Mouse (Mus musculus): Measurements from ENCODE around the gene Tph2. TPM values are rescaled to one million over a fixed set of nuclear protein-coding genes. Genes with fewer than 3 reads are reported as not detected.

Tph2 gene
- polyA plus RNA-seq, 1 experiment from 2014 or later, result 0.60 TPM

- Histone ChIP-seq H3K9ac (no peak overlapping the region), H3K27ac (replicated peaks) (no peak overlapping the region), H3K9me3 (no peaks in the 10 kb centered on the region), H3K4me3 (no peak overlapping the region), H3K27me3 (no peaks in the 10 kb centered on the region), H3K4me1 (replicated peaks) (peaks cover 25% of the 10 kb centered on the region), H3K36me3 (no peaks in the 10 kb centered on the region), H3K4me2 (peak overlapping the region; percentile 23)
- WGBS, result 39% methylated on average over 12 of the region's 12 CpGs
- ATAC-seq (ENCODE audit: low read depth), result no peak
Observed at GRCm38 (mm10) chr10:115175591-115175991, 9.2 kb downstream of the Tph2 start.

- Histone ChIP-seq H3K4me2 (no peak overlapping the region), H3K4me1 (replicated peaks) (peaks cover 33% of the 10 kb centered on the region), H3K4me3 (no peak overlapping the region), H3K9ac (no peak overlapping the region), H3K36me3 (no peaks in the 10 kb centered on the region), H3K27me3 (no peaks in the 10 kb centered on the region), H3K9me3 (no peaks in the 10 kb centered on the region), H3K27ac (replicated peaks) (no peak overlapping the region)
- no peak for ATAC-seq (ENCODE audit: low read depth)
- WGBS, result 83% methylated on average over 10 of the region's 10 CpGs
Observed at GRCm38 (mm10) chr10:115173336-115173735, 11.5 kb downstream of the Tph2 start.

- Histone ChIP-seq H3K27ac (replicated peaks) (peak overlapping the region; percentile 23; the same call in 1 of the 2 replicates), H3K9ac (no peak overlapping the region), H3K9me3 (no peaks in the 10 kb centered on the region), H3K27me3 (no peaks in the 10 kb centered on the region), H3K4me3 (no peak overlapping the region), H3K4me1 (replicated peaks) (peaks cover 33% of the 10 kb centered on the region), H3K4me2 (no peak overlapping the region), H3K36me3 (no peaks in the 10 kb centered on the region)
- WGBS, result 45% methylated on average over 8 of the region's 8 CpGs
- peak; percentile 64; the same call in 1 of the 2 replicates for ATAC-seq (ENCODE audit: low read depth)
Observed at GRCm38 (mm10) chr10:115171351-115171818, 13.4 kb downstream of the Tph2 start.

GRCm38 (mm10) chr10:115170496-115171350 lies 14.1 kb downstream of the Tph2 start:
- Histone ChIP-seq H3K9me3 (no peaks in the 10 kb centered on the region), H3K4me3 (no peak overlapping the region), H3K4me1 (replicated peaks) (peaks cover 29% of the 10 kb centered on the region), H3K4me2 (no peak overlapping the region), H3K27me3 (no peaks in the 10 kb centered on the region), H3K9ac (no peak overlapping the region), H3K36me3 (no peaks in the 10 kb centered on the region), H3K27ac (replicated peaks) (0 out of 2 replicates have a peak overlapping the region, but pooled peaks have one; percentile 23)
- ATAC-seq (ENCODE audit: low read depth), result no peak
- 87% methylated on average over 7 of the region's 7 CpGs for WGBS

GRCm38 (mm10) chr10:115169410-115169809 lies 15.4 kb downstream of the Tph2 start:
- H3K9ac ChIP-seq, result no peak overlapping the region
- H3K4me3 ChIP-seq, result no peak overlapping the region
- peak overlapping the region; percentile 21; the same call in 1 of the 2 replicates for H3K4me2 ChIP-seq
- no peak overlapping the region for H3K27ac ChIP-seq (replicated peaks)
- no peaks in the 10 kb centered on the region for H3K9me3 ChIP-seq
- H3K4me1 ChIP-seq (replicated peaks), result peaks cover 22% of the 10 kb centered on the region
- ATAC-seq (ENCODE audit: low read depth), result peak; percentile 55
- WGBS, result 15% methylated on average over 9 of the region's 9 CpGs
- no peaks in the 10 kb centered on the region for H3K27me3 ChIP-seq
- no peaks in the 10 kb centered on the region for H3K36me3 ChIP-seq

GRCm38 (mm10) chr10:115160289-115160688 lies 24.5 kb downstream of the Tph2 start:
- Histone ChIP-seq H3K4me3 (no peak overlapping the region), H3K9ac (no peak overlapping the region), H3K4me2 (no peak overlapping the region), H3K27ac (replicated peaks) (no peak overlapping the region), H3K36me3 (no peaks in the 10 kb centered on the region), H3K27me3 (no peaks in the 10 kb centered on the region), H3K4me1 (replicated peaks) (no peaks in the 10 kb centered on the region), H3K9me3 (no peaks in the 10 kb centered on the region)
- no peak for ATAC-seq (ENCODE audit: low read depth)
- 74% methylated on average over 5 of the region's 5 CpGs for WGBS

- no peak; the same call in 1 of the 2 replicates for ATAC-seq (ENCODE audit: low read depth)
- no peak overlapping the region for H3K4me3 ChIP-seq
- WGBS, result 68% methylated on average over 5 of the region's 5 CpGs
Observed at GRCm38 (mm10) chr10:115147308-115147707, 37.5 kb downstream of the Tph2 start.

GRCm38 (mm10) chr10:115146257-115146898 lies 38.4 kb downstream of the Tph2 start:
- Histone ChIP-seq H3K4me2 (no peak overlapping the region), H3K4me3 (no peak overlapping the region), H3K4me1 (replicated peaks) (peaks cover 7% of the 10 kb centered on the region), H3K36me3 (no peaks in the 10 kb centered on the region), H3K9me3 (no peaks in the 10 kb centered on the region), H3K27ac (replicated peaks) (no peak overlapping the region), H3K9ac (no peak overlapping the region), H3K27me3 (no peaks in the 10 kb centered on the region)
- ATAC-seq (ENCODE audit: low read depth), result no peak
- WGBS, result 85% methylated on average over 8 of the region's 8 CpGs

More at GRCm38 (mm10) chr10:115147308-115147707, 37.5 kb downstream of the Tph2 start:
- H3K36me3 ChIP-seq, result no peaks in the 10 kb centered on the region
- H3K9me3 ChIP-seq, result no peaks in the 10 kb centered on the region
- H3K9ac ChIP-seq, result no peak overlapping the region
- no peaks in the 10 kb centered on the region for H3K27me3 ChIP-seq
- H3K4me2 ChIP-seq, result no peak overlapping the region
- H3K4me1 ChIP-seq (replicated peaks), result peaks cover 7% of the 10 kb centered on the region
- no peak overlapping the region for H3K27ac ChIP-seq (replicated peaks)

- no peaks in the 10 kb centered on the region for H3K36me3 ChIP-seq
- H3K27me3 ChIP-seq, result no peaks in the 10 kb centered on the region
- H3K9ac ChIP-seq, result no peak overlapping the region
- no peak overlapping the region for H3K4me3 ChIP-seq
- H3K27ac ChIP-seq (replicated peaks), result no peak overlapping the region
- H3K4me2 ChIP-seq, result no peak overlapping the region
- H3K4me1 ChIP-seq (replicated peaks), result peaks cover 7% of the 10 kb centered on the region
- ATAC-seq (ENCODE audit: low read depth), result no peak
- WGBS, result 31% methylated on average over 5 of the region's 5 CpGs
- no peaks in the 10 kb centered on the region for H3K9me3 ChIP-seq
Observed at GRCm38 (mm10) chr10:115144542-115144941, 40.3 kb downstream of the Tph2 start.

GRCm38 (mm10) chr10:115143641-115144040 lies 41.2 kb downstream of the Tph2 start:
- peaks cover 7% of the 10 kb centered on the region for H3K4me1 ChIP-seq (replicated peaks)
- no peak for ATAC-seq (ENCODE audit: low read depth)
- H3K36me3 ChIP-seq, result no peaks in the 10 kb centered on the region
- no peaks in the 10 kb centered on the region for H3K9me3 ChIP-seq
- 54% methylated on average over 6 of the region's 6 CpGs for whole genome bisulfite sequencing
- no peak overlapping the region for H3K27ac ChIP-seq (replicated peaks)
- H3K27me3 ChIP-seq, result no peaks in the 10 kb centered on the region
- no peak overlapping the region for H3K4me3 ChIP-seq
- no peak overlapping the region for H3K9ac ChIP-seq
- H3K4me2 ChIP-seq, result no peak overlapping the region

GRCm38 (mm10) chr10:115137016-115137415 lies 47.8 kb downstream of the Tph2 start:
- Histone ChIP-seq H3K36me3 (no peaks in the 10 kb centered on the region), H3K4me2 (no peak overlapping the region), H3K27me3 (no peaks in the 10 kb centered on the region), H3K9ac (no peak overlapping the region), H3K27ac (replicated peaks) (no peak overlapping the region), H3K9me3 (no peaks in the 10 kb centered on the region; the same call in 1 of the 2 replicates), H3K4me1 (replicated peaks) (no peaks in the 10 kb centered on the region), H3K4me3 (no peak overlapping the region)
- no peak for ATAC-seq (ENCODE audit: low read depth)
- 80% methylated on average over 7 of the region's 7 CpGs for WGBS

- H3K27me3 ChIP-seq, result no peaks in the 10 kb centered on the region
- ATAC-seq (ENCODE audit: low read depth), result no peak
- WGBS, result 62% methylated on average over 1 of the region's 1 CpGs
- no peak overlapping the region for H3K4me3 ChIP-seq
- H3K9ac ChIP-seq, result no peak overlapping the region
- H3K9me3 ChIP-seq, result no peaks in the 10 kb centered on the region
- peaks cover 14% of the 10 kb centered on the region for H3K4me1 ChIP-seq (replicated peaks)
- H3K36me3 ChIP-seq, result no peaks in the 10 kb centered on the region
- H3K27ac ChIP-seq (replicated peaks), result no peak overlapping the region
- H3K4me2 ChIP-seq, result no peak overlapping the region
Observed at GRCm38 (mm10) chr10:115127907-115128306, 56.9 kb downstream of the Tph2 start.

All from neural tube, embryonic 13.5 days (tissue).